Mouse (Mus musculus) urinary bladder, postnatal 25 days (tissue): Measurements from ENCODE around the gene Scgb2b27.
"Not testable (repeated sequence)": the region's sequence is repeated elsewhere in the genome, so short reads cannot be mapped to it uniquely, and the experiment has no call there.

ENCODE experiments used
- DNase-seq: peaks from one replicate; pipeline ENCODE4 v3.0.0; 2022; ENCODE audit warnings: low spot score

Scgb2b27 gene

GRCm38 (mm10) chr7:34013842-34014241, at the start of gene Scgb2b27:
TSS of gene Scgb2b27 (minus strand) at chr7:34013942.
- no peak for DNase-seq

GRCm38 (mm10) chr7:34036076-34036815, 22.5 kb upstream of the Scgb2b27 start:
- DNase-seq: not testable (repeated sequence)

- not testable (repeated sequence) for DNase-seq
These were observed 20.8 kb upstream of the Scgb2b27 start for GRCm38 (mm10) chr7:34034579-34034978.

- DNase-seq: no peak
These were observed 16.3 kb upstream of the Scgb2b27 start for GRCm38 (mm10) chr7:34030026-34030425.

GRCm38 (mm10) chr7:34027202-34027601, 13.5 kb upstream of the Scgb2b27 start:
- DNase-seq: not testable (repeated sequence)

- no peak for DNase-seq
These were observed 11.9 kb upstream of the Scgb2b27 start for GRCm38 (mm10) chr7:34025641-34026040.

- DNase-seq: not testable (repeated sequence)
These were observed 7.4 kb upstream of the Scgb2b27 start, which contains the start of gene Scgb1b27 for GRCm38 (mm10) chr7:34021183-34021582. TSS of gene Scgb1b27 (plus strand) at chr7:34021483.

GRCm38 (mm10) chr7:33982281-33982680, 31.5 kb downstream of the Scgb2b27 start:
- peak; percentile 12 for DNase-seq
